Mouse (Mus musculus) bone marrow, adult 2 months (tissue): Measurements from ENCODE around the gene Micu2. TPM values are rescaled to one million over a fixed set of nuclear protein-coding genes. Genes with fewer than 3 reads are reported as not detected.

Source experiments
- H3K27ac ChIP-seq: fragments of 200-500 bp; 2 replicates; pipeline ENCODE4 v1.5.1; 2012; ENCODE audit warnings: low read depth, mild to moderate bottlenecking, control low read depth, inconsistent platforms, low read length; ENCODE audit not compliant: control insufficient read depth, poor library complexity, insufficient read depth
- H3K4me1 ChIP-seq: fragments of 200-500 bp; 2 replicates; pipeline ENCODE4 v1.6.1; 2011; ENCODE audit warnings: low read length; ENCODE audit not compliant: control insufficient read depth, insufficient read depth
- H3K4me3 ChIP-seq: fragments of 200-500 bp; replicated peaks from 2 replicates; pipeline ENCODE3; 2011; ENCODE audit warnings: mild to moderate bottlenecking, low read depth, low read length, control low read depth; ENCODE audit not compliant: control insufficient read depth
- CTCF ChIP-seq: fragments of 200-500 bp; IDR thresholded peaks from 2 replicates; pipeline ENCODE4 v1.5.1; 2011; ENCODE audit warnings: low read length, control low read depth; ENCODE audit not compliant: control insufficient read depth, insufficient read depth
- POLR2A ChIP-seq: fragments of 200-500 bp; IDR thresholded peaks from 2 replicates; pipeline ENCODE4 v1.6.1; 2011; ENCODE audit warnings: low read depth, mild to moderate bottlenecking, control low read depth, low read length, borderline replicate concordance; ENCODE audit not compliant: control insufficient read depth
- WGBS: fragments of 180-500 bp; shearing (Covaris S2); methylation state at CpG from one replicate; pipeline ENCODE4 v1.1.7; 2018; 5-methylcytosine and 5-hydroxymethylcytosine counted together
- polyA plus RNA-seq: library from polyadenylated mRNA; stranded (reverse); fragments of >200 nt; gene quantifications from 2 replicates; pipeline ENCODE4 v1.2.4, GENCODE M21; 2011; ENCODE audit warnings: low replicate concordance; ENCODE audit not compliant: missing spikeins, insufficient read depth, insufficient read length

The Micu2 gene
- polyA plus RNA-seq, 1 experiment = 46.4 TPM

DNA sequence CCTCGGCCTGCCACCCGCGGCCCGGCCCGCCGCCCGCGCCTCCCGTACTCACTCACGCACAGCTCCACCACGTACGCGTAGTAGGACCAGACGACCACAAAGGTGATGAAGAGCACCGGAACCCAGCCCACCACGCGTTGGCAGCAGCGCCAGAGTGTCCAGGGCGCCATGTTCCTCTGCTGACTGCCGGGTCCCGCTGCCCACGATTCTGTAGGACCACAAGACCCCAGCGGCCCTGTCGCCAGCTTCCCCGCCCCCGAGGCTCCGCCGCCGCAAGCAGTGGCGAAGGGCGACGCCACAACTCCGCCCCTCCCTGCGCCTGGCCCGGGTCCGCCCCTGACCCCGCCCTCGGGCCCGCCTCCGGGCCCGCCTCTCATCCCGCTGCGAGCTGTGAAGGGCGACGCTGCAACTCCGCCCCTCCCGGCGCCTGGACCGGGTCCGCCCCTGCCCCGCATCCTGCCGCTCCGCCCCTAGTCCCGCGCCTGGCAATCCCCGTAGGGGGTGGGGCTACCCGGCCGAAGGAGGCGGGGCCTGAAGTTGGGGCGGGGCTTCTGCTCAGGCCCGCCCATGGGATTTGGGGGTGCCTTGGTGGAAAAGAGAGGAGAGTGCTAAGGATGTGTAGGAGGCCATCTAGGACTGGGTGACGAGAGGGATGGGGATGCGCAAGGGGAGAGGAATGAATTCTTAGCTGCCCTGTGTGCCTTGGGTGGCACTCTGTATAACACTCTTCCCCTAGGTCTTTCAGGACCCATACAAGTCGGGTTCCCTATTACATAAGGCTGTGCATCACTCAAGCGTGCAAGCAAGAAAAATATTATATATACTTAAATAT lies 108.8 kb downstream of the Micu2 start, which contains the start of gene Zdhhc20:
Gene Zdhhc20 (minus strand): TSS at position 266 of the 832 bp plus-strand sequence.
- Histone ChIP-seq H3K27ac (peak within 1 kb of the TSS; percentile 90), H3K4me1 (peaks cover 4% of the 10 kb centered on the region), H3K4me3 (peak within 1 kb of the TSS; percentile 95)
- WGBS = 3% methylated on average over 62 of the region's 65 CpGs
- no peak for TF ChIP-seq CTCF
- peak; percentile 65; the same call in 1 of the 2 replicates for TF ChIP-seq POLR2A

DNA sequence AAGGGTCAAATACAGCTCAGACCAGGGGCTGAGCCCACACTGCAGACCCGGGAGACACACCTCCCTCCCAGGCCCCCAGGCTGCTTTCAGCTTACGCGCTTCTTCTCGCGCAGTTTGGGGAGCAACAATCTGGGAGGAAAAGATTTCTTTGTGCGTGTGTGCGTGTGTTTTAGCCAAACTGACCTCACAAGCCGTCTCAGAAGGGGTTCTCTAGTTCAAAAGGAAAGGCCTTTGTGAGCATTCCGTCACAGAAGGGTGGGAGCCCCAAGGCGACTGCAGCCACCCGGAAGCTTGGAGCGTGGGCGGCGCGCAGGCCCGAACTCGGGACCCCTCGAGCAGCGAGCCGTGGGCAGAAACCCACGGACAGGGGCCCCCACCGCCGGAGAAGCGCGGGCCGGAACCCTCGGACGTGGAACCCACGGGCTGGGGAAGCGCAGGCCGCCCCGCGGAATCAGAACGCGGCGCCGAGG lies 109.5 kb downstream of the Micu2 start:
- Histone ChIP-seq H3K27ac (peak overlapping the region; percentile 90), H3K4me1 (peaks cover 4% of the 10 kb centered on the region), H3K4me3 (peak overlapping the region; percentile 95)
- WGBS = under 1% methylated on average over 37 of the region's 37 CpGs
- no peak for TF ChIP-seq POLR2A
- no peak for TF ChIP-seq CTCF

DNA sequence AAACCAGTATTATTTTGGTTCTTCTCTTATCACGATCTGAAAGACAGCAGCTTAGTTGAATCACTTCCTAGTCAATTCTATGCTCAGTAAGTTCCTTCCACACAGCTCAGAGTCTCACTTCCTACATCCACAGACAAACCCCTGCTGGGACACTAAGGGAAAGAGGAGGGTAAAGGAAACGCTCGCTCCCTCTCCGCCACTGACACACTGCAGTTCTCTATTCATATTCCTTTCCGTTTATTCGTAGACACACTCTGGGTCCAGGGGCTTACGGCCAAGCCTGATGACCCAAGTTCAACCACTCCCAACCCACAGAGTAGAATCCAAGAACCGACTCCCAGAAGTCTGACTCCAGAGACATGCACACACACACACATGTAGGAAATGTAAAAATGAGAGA lies 111.9 kb downstream of the Micu2 start:
- TF ChIP-seq CTCF (no peak), POLR2A (no peak)
- 21% methylated on average over 8 of the region's 8 CpGs for WGBS
- H3K27ac ChIP-seq = no peak overlapping the region
- H3K4me3 ChIP-seq = no peak overlapping the region
- peaks cover 4% of the 10 kb centered on the region for H3K4me1 ChIP-seq

DNA sequence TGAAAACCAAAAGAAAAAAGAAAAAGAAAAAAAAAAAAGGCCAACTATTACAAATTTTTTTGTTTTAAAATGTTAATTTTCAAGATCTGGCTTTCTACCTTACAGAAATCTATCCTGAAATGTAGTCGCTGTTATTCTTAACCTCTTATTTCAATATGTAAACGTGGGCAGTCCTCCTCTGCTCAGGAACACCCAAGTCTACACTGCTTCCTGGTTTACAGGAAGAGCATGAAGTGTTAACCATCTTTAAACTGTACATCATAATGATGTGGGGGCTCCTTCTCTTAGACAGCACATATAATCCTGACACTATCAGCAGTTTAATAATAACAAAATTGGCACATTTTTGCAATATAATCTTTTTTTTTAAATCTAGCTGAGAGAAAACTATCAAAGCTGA lies 113.0 kb downstream of the Micu2 start:
- H3K27ac ChIP-seq = no peak overlapping the region
- WGBS = 15% methylated on average over 2 of the region's 2 CpGs

DNA sequence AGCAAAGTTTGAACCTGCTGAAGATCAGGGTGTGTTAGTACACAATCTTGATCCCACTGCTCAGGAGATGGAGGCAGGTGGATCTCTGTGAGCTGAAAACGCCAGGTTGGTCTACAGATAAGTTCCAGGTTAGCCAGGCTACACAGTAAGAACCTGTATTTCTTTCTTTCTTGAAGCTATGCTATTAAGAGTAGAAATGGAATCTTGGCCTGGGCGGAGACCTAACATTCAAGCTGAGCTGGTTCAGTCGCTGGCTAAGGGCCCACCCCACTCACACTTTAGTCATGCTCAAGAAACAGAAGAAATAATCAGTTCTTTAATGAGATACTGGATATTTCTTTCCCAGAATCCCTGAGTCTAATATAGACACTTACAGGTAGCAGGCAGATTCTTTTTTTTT lies 115.7 kb downstream of the Micu2 start:
- Histone ChIP-seq H3K27ac (no peak overlapping the region), H3K4me1 (peaks cover 4% of the 10 kb centered on the region), H3K4me3 (no peak overlapping the region)
- 93% methylated on average over 3 of the region's 3 CpGs for WGBS
- TF ChIP-seq POLR2A (no peak), CTCF (no peak)

More for the DNA sequence above, 113.0 kb downstream of the Micu2 start:
- H3K4me3 ChIP-seq = no peak overlapping the region
- H3K4me1 ChIP-seq = peaks cover 4% of the 10 kb centered on the region
- TF ChIP-seq POLR2A (no peak), CTCF (no peak)

DNA sequence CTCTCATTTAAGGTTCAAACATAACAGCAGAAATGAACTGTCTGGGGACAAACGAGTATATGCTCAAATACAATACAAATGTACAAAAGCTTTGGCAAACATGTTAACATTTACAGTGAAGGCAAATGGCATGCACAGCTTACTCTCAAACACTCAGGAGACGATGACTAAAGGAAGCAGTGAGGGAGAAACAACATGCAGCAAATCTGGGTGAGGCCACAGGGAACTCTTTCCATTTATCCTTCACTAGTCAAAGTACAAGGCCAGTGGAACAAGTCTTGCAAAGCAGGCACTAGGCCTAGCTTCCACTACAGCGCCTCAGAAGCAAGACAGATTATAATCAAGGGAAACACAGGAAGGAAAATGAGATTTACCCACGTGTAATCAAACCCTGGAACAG lies 116.3 kb downstream of the Micu2 start:
- H3K4me1 ChIP-seq = peaks cover 3% of the 10 kb centered on the region; the same call in 1 of the 2 replicates
- 49% methylated on average over 4 of the region's 4 CpGs for WGBS
- TF ChIP-seq POLR2A (no peak), CTCF (no peak)

DNA sequence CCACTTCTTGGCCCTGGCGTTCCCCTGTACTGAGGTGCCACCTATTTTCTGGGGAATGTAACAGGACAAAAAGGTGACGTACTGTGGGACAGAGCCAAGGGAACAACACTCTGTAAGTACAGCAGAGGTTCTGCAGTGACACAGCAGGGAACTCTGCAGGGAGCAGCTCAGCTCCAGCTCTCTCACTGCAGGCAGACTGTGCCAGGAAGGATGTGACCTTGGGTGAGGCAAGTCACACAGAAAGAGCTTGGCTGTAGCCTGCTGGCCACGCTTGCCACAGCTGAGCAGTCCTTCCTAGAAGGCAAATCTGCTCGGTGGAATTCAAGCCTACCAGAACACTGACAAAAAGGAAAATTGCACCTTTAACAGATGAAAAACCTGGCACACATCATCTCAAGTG lies 117.3 kb downstream of the Micu2 start:
- no peak overlapping the region for H3K27ac ChIP-seq
- peaks cover 2% of the 10 kb centered on the region; the same call in 1 of the 2 replicates for H3K4me1 ChIP-seq
- 44% methylated on average over 4 of the region's 4 CpGs for WGBS
- TF ChIP-seq POLR2A = no peak
- TF ChIP-seq CTCF = peak; percentile 13; the same call in 1 of the 2 replicates
- no peak overlapping the region for H3K4me3 ChIP-seq

More for the DNA sequence above, 116.3 kb downstream of the Micu2 start:
- Histone ChIP-seq H3K4me3 (no peak overlapping the region), H3K27ac (no peak overlapping the region)

DNA sequence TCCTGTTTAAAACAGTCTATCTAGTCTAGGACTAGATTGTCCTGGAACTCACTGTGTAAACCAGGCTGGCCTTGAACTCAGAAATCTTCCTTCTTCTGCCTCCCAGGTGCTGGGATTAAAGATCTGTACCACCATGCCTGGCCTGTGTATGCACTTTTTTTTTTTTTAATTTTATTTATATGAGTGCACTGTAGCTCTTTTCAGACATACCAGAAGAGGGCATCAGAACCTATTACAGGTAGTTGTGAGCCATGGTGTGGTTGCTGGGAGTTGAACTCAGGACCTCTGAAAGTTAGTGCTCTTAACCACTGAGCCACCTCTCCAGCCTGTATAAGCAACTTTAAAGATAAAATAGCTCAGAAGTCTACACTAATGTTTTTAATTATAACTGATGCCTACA lies 118.0 kb downstream of the Micu2 start:
- H3K27ac ChIP-seq = no peak overlapping the region
- TF ChIP-seq POLR2A = no peak
- TF ChIP-seq CTCF = no peak
- no peak overlapping the region for H3K4me3 ChIP-seq
- H3K4me1 ChIP-seq = peaks cover 2% of the 10 kb centered on the region; the same call in 1 of the 2 replicates

DNA sequence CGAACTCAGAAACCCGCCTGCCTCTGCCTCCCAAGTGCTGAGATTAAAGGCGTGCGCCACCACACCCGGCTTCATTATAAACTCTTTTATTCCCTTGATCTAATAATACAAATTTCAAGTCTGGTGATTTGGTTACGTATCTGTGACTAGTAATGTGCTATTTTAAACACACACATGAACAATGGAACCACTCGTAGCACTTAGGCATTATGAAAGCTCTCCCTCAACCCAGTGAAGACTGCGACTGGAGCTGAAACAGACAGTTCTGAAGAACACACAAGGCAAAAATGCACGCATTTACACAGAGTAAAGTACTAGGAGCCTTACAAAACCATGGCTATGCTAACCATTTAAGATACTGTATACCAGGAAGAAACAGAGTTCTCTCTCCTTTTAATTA lies 121.1 kb downstream of the Micu2 start:
- 90% methylated on average over 9 of the region's 9 CpGs for WGBS
- Histone ChIP-seq H3K4me3 (no peak overlapping the region), H3K4me1 (no peaks in the 10 kb centered on the region), H3K27ac (no peak overlapping the region)
- TF ChIP-seq POLR2A = no peak
- no peak for TF ChIP-seq CTCF
